Mouse (Mus musculus) spleen, adult 2 months (tissue): ENCODE measurements around the gene Coro2b. TPM values are rescaled to one million over a fixed set of nuclear protein-coding genes. Genes with fewer than 3 reads are reported as not detected.
"Not testable (repeated sequence)": the region's sequence is repeated elsewhere in the genome, so short reads cannot be mapped to it uniquely, and the experiment has no call there.

Experiments used
- DNase-seq, 2 experiments: peaks; one replicate each; pipeline versions ENCODE4 v3.0.0 to v3.0.0-alpha.2; 2012 to 2021; ENCODE audit warnings: low spot score in 2 of 2, low read depth in 1 of 2
- H3K27ac ChIP-seq: fragments of 200-500 bp; 2 replicates; pipeline ENCODE4 v1.5.1; 2012; ENCODE audit warnings: low read length, inconsistent platforms; ENCODE audit not compliant: insufficient read depth
- H3K27me3 ChIP-seq: fragments of 200-500 bp; 2 replicates; pipeline ENCODE4 v1.6.1; 2012; ENCODE audit warnings: mild to moderate bottlenecking, moderate library complexity, low read length, inconsistent platforms; ENCODE audit not compliant: control insufficient read depth, insufficient read depth
- H3K36me3 ChIP-seq: fragments of 200-500 bp; 2 replicates; pipeline ENCODE4 v1.6.1; 2012; ENCODE audit warnings: mild to moderate bottlenecking, low read length, inconsistent platforms; ENCODE audit not compliant: control insufficient read depth, insufficient read depth
- H3K4me1 ChIP-seq: fragments of 200-500 bp; 2 replicates; pipeline ENCODE4 v1.6.1; 2011; ENCODE audit warnings: inconsistent platforms; ENCODE audit not compliant: control insufficient read depth, insufficient read depth, insufficient read length
- H3K4me3 ChIP-seq: fragments of 200-500 bp; 2 replicates; pipeline ENCODE4 v1.5.1; 2011; ENCODE audit warnings: mild to moderate bottlenecking, inconsistent platforms; ENCODE audit not compliant: insufficient read depth, insufficient read length; ENCODE audit errors: extremely low read depth
- CTCF ChIP-seq: fragments of 200-500 bp; IDR thresholded peaks from 2 replicates; pipeline ENCODE4 v1.5.1; 2011; ENCODE audit warnings: mild to moderate bottlenecking, inconsistent platforms; ENCODE audit not compliant: insufficient read depth, insufficient read length, insufficient replicate concordance; ENCODE audit errors: extremely low read depth
- POLR2A ChIP-seq: fragments of 200-500 bp; IDR thresholded peaks from 2 replicates; pipeline ENCODE4 v1.6.1; 2011; ENCODE audit warnings: low read depth, low read length, inconsistent platforms
- WGBS: fragments of 180-500 bp; shearing (Covaris S2); methylation state at CpG from one replicate; pipeline ENCODE4 v1.1.7; 2018; 5-methylcytosine and 5-hydroxymethylcytosine counted together
- polyA plus RNA-seq: library from polyadenylated mRNA; depleted of rRNA; stranded (reverse); fragments of >200 nt; gene quantifications from 2 replicates; pipeline ENCODE4 v1.2.3, GENCODE M21; 2012

Gene Coro2b
- polyA plus RNA-seq, 1 experiment, result 3.5 TPM

- 85% methylated on average over 6 of the region's 6 CpGs for WGBS
These were observed 86.5 kb downstream of the Coro2b start for GRCm38 (mm10) chr9:62450355-62450754.

DNA sequence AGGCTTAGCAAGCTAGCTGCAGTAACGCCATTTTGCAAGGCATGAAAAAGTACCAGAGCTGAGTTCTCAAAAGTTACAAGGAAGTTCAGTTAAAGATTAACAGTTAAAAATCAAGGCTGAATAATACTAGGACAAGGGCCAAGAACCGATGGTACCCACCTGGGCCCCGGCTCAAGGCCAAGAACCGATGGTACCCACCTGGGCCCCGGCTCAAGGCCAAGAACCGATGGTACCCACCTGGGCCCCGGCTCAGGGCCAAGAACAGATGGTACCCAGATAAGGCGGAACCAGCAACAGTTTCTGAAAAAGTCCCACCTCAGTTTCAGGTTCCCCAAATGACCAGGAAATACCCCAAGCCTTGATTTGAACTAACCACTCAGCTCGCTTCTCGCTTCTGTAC is 89.5 kb downstream of the Coro2b start:
- WGBS, result 91% methylated on average over 6 of the region's 10 CpGs
- not testable (repeated sequence) for H3K4me1 ChIP-seq

More at GRCm38 (mm10) chr9:62450355-62450754, 86.5 kb downstream of the Coro2b start:
- no peak for DNase-seq
- Histone ChIP-seq H3K27me3 (no peaks in the 10 kb centered on the region), H3K36me3 (no peaks in the 10 kb centered on the region), H3K4me3 (no peak overlapping the region), H3K27ac (no peak overlapping the region), H3K4me1 (no peaks in the 10 kb centered on the region)
- TF ChIP-seq CTCF (no peak), POLR2A (no peak)

DNA sequence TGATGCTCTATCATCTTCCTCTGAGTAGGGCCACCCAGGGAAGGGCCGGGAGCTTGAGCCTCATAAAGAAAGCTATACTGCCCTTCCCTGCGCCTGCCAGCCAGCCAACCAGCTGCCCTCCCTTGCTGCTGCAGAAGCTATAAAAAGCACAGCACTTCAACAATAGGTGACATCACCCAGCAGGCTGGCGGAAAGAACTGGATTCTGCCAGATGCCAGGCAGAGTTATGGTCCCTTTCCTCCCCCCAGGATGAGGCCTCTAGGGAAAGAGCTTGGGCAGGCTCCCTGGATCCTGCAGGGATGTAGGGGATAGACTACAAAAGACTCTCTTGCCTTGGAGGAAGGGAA is 98.1 kb downstream of the Coro2b start:
- no peak for DNase-seq
- Histone ChIP-seq H3K4me3 (no peak overlapping the region), H3K27ac (no peak overlapping the region), H3K4me1 (no peaks in the 10 kb centered on the region), H3K36me3 (no peaks in the 10 kb centered on the region), H3K27me3 (no peaks in the 10 kb centered on the region)
- 77% methylated on average over 3 of the region's 3 CpGs for WGBS
- TF ChIP-seq POLR2A (no peak), CTCF (no peak)

More for the DNA sequence above, 89.5 kb downstream of the Coro2b start:
- H3K27me3 ChIP-seq, H3K27ac ChIP-seq, DNase-seq, H3K36me3 ChIP-seq, H3K4me3 ChIP-seq: not testable (repeated sequence)

DNA sequence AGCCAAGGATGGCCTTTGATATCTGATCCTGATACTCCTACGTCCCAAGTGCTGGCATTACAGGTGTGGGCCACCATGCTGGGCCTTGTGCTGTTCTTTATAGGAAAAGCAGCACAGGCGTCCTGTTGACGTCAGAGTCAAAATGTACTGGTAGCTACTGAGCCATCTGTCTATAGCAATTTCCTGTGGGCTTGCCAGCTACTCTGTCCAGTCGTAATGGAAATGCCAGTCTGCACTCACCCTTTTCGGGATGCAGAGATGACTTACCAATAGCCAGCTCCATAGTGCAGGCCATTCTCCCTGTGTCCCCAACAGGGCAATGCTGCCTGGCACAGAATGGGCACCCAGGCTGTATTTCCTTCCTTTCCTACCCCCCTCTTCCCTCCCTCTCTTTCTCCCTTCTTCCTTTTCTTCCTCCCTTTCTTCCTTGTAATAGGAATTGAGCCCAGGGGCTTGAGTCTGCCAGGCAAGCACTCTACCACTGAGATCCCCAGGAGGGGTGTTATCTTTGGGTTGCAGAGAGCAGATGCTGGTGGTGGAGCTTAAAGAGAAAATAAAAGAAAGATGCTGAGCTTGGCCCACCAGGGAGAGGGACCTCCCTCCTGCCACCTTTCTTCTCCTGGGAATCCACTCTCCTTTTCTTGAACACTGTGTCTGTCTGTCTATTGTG is 98.6 kb downstream of the Coro2b start:
- TF ChIP-seq POLR2A (no peak), CTCF (no peak)
- no peaks in the 10 kb centered on the region for H3K4me1 ChIP-seq
- H3K27ac ChIP-seq, result no peak overlapping the region
- H3K4me3 ChIP-seq, result no peak overlapping the region
- 85% methylated on average over 5 of the region's 5 CpGs for WGBS
- no peaks in the 10 kb centered on the region for H3K27me3 ChIP-seq
- DNase-seq, result no peak
- H3K36me3 ChIP-seq, result no peaks in the 10 kb centered on the region

DNA sequence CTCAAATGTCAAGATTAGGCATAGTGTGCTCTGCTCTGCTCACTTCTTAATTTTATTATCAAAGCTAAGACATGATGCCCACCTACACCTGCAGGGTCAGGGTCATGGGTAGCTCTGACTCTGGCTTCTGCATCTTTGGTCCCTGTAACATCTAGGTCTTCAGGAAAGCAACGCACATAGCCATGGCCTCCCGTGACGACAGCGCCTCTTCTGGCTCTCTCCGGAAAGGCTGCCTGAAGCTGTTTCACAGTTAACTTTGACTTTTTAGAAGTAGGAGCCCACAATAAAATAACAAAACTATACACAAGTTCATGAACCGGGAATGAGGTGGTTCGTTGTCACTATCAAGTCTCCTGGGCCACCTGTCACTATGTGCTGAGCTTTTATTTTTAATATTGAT is 99.4 kb downstream of the Coro2b start:
- no peak for DNase-seq
- Histone ChIP-seq H3K36me3 (no peaks in the 10 kb centered on the region), H3K4me3 (no peak overlapping the region), H3K27me3 (no peaks in the 10 kb centered on the region), H3K4me1 (no peaks in the 10 kb centered on the region), H3K27ac (no peak overlapping the region)
- no peak for TF ChIP-seq POLR2A
- no peak for TF ChIP-seq CTCF
- WGBS, result 93% methylated on average over 7 of the region's 7 CpGs

DNA sequence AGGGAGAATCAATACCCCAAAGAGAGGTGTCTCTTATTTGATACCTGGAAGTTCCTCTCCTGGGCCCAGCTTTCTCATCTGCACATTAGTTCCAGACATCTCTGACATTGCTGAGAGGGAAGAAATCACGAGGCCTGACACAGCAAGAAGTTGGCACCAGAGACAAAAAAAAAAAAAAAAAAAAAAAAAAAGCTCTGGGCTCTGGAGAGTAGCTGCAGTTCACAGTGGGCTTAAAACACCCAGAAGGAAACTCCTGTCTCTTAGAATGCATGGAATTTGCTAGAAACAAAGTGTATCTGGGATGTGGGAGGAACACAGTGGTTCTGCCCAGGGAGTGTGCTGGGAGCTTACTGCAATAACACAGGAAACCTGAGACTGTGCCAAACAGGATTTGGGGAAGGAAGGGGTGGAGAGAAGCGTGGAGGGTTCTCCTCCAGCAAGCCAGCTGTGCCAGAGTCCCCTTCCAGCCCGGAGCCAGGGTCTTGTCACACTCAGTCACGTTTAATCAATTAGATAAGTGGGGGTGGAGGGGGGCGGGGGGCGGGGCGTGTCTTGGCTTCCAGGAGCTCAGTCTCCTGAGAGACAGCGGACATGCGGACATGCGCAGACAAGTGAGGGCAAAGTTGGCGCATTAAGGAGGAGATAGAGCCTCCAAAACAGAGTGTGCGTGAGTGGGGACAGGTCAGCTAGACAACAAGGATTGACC is 101.1 kb downstream of the Coro2b start:
- Histone ChIP-seq H3K27ac (no peak overlapping the region), H3K27me3 (no peaks in the 10 kb centered on the region), H3K36me3 (no peaks in the 10 kb centered on the region), H3K4me1 (no peaks in the 10 kb centered on the region), H3K4me3 (no peak overlapping the region)
- TF ChIP-seq POLR2A, result no peak
- no peak for TF ChIP-seq CTCF
- 16% methylated on average over 11 of the region's 12 CpGs for WGBS
- DNase-seq, result no peak
